ENCODE assay signal across 8 mouse cellular contexts in genomic region chr3:128186278-128186677, GRCm38 (mm10).
DNase-seq lines count a peak whose midpoint lies in the region; ATAC-seq and TF ChIP-seq lines count a peak whose summit lies in the region.

No protein-coding gene starts in this region.

- TF ChIP-seq EP300 in stomach, postnatal 0 days (optimal IDR thresholded peaks at IDR 0.05): no peak

- DNase-seq in cerebellum, postnatal 14 days: peak; percentile 45 to 61
- no peak for DNase-seq in cerebellum, adult 9-11 months
- peak; percentile 77 for DNase-seq in midbrain, embryonic 14.5 days
- DNase-seq in kidney, adult 2 months: peak; percentile 56
- DNase-seq in stomach, postnatal 0 days (ENCODE audit: low spot score): peak; percentile 22
- DNase-seq in gastrocnemius, postnatal 4 days (ENCODE audit: low spot score in 2 of 2): no peak
- DNase-seq in left cerebral cortex, adult 18-20 months (ENCODE audit: low spot score in 2 of 2): no peak

- no peak overlapping the region for H3K4me3 ChIP-seq in midbrain, embryonic 14.5 days (replicated peaks; ENCODE audit: low read depth, low read length)
- H3K4me3 ChIP-seq in midbrain, embryonic 16.5 days (ENCODE audit: low read depth, low read length): no peak overlapping the region
- H3K4me3 ChIP-seq in kidney, adult 2 months (ENCODE audit: insufficient read depth, low read depth, low read length): no peak overlapping the region
- no peak overlapping the region for H3K4me3 ChIP-seq in stomach, postnatal 0 days (ENCODE audit: low read depth, low read length)

- H3K36me3 ChIP-seq in midbrain, embryonic 14.5 days (ENCODE audit: control insufficient read depth, insufficient read depth, low read length): no peaks in the 10 kb centered on the region
- no peaks in the 10 kb centered on the region for H3K36me3 ChIP-seq in midbrain, embryonic 16.5 days (ENCODE audit: control insufficient read depth, insufficient read depth, low read length)
- H3K36me3 ChIP-seq in kidney, adult 2 months (ENCODE audit: control insufficient read depth, insufficient read depth, low read length): no peaks in the 10 kb centered on the region
- H3K36me3 ChIP-seq in stomach, postnatal 0 days (ENCODE audit: control insufficient read depth, insufficient read depth, low read length): no peaks in the 10 kb centered on the region

- no peak overlapping the region for H3K27ac ChIP-seq in midbrain, embryonic 14.5 days (replicated peaks; ENCODE audit: low read depth, low read length)
- no peak overlapping the region for H3K27ac ChIP-seq in midbrain, embryonic 16.5 days (ENCODE audit: low read length)
- no peak overlapping the region for H3K27ac ChIP-seq in kidney, adult 2 months (ENCODE audit: insufficient read depth, low read depth, low read length)
- H3K27ac ChIP-seq in stomach, postnatal 0 days (replicated peaks): no peak overlapping the region

- H3K9me3 ChIP-seq in midbrain, embryonic 14.5 days (ENCODE audit: control insufficient read depth, low read length): no peaks in the 10 kb centered on the region
- no peaks in the 10 kb centered on the region for H3K9me3 ChIP-seq in midbrain, embryonic 16.5 days (replicated peaks; ENCODE audit: control insufficient read depth, low read length, poor library complexity, severe bottlenecking)
- no peaks in the 10 kb centered on the region for H3K9me3 ChIP-seq in stomach, postnatal 0 days (ENCODE audit: control insufficient read depth, low read length)

- no peak overlapping the region for H3K9ac ChIP-seq in midbrain, embryonic 14.5 days (replicated peaks; ENCODE audit: low read length)
- H3K9ac ChIP-seq in midbrain, embryonic 16.5 days (ENCODE audit: low read depth, low read length): no peak overlapping the region
- no peak overlapping the region for H3K9ac ChIP-seq in stomach, postnatal 0 days (ENCODE audit: low read length)

- 15% methylated on average over 4 of the region's 4 CpGs for WGBS in midbrain, embryonic 14.5 days
- 14% methylated on average over 4 of the region's 4 CpGs for WGBS in midbrain, embryonic 16.5 days
- 6% methylated on average over 4 of the region's 4 CpGs for whole genome bisulfite sequencing in kidney, adult 2 months
- WGBS in stomach, postnatal 0 days: 10% methylated on average over 4 of the region's 4 CpGs

- H3K4me2 ChIP-seq in midbrain, embryonic 14.5 days (ENCODE audit: low read length): no peak overlapping the region
- no peak overlapping the region for H3K4me2 ChIP-seq in midbrain, embryonic 16.5 days (ENCODE audit: low read length)
- H3K4me2 ChIP-seq in stomach, postnatal 0 days (replicated peaks; ENCODE audit: low read depth): no peak overlapping the region

- H3K4me1 ChIP-seq in midbrain, embryonic 14.5 days (ENCODE audit: control insufficient read depth, insufficient read depth, low read length): no peaks in the 10 kb centered on the region
- H3K4me1 ChIP-seq in midbrain, embryonic 16.5 days (ENCODE audit: control insufficient read depth, insufficient read depth, low read length): no peaks in the 10 kb centered on the region
- no peaks in the 10 kb centered on the region for H3K4me1 ChIP-seq in kidney, adult 2 months (ENCODE audit: control insufficient read depth, insufficient read depth, low read length)
- H3K4me1 ChIP-seq in stomach, postnatal 0 days (replicated peaks; ENCODE audit: control insufficient read depth, insufficient read depth): no peaks in the 10 kb centered on the region

- no peaks in the 10 kb centered on the region for H3K27me3 ChIP-seq in midbrain, embryonic 14.5 days (ENCODE audit: control insufficient read depth, insufficient read depth, low read length)
- H3K27me3 ChIP-seq in midbrain, embryonic 16.5 days (ENCODE audit: control insufficient read depth, insufficient read depth, low read depth, low read length): no peaks in the 10 kb centered on the region
- H3K27me3 ChIP-seq in kidney, adult 2 months (replicated peaks; ENCODE audit: control insufficient read depth, insufficient read depth, low read length): no peaks in the 10 kb centered on the region
- no peaks in the 10 kb centered on the region for H3K27me3 ChIP-seq in stomach, postnatal 0 days (ENCODE audit: control insufficient read depth, insufficient read depth, low read length)

- no peak; the same call in 1 of the 2 replicates for ATAC-seq in midbrain, embryonic 14.5 days (ENCODE audit: low FRiP score, low TSS enrichment)
- ATAC-seq in midbrain, embryonic 16.5 days: no peak
- no peak for ATAC-seq in stomach, postnatal 0 days (ENCODE audit: low FRiP score, low TSS enrichment)

- TF ChIP-seq POLR2A in kidney, adult 2 months (IDR thresholded peaks at IDR 0.05; ENCODE audit: low read depth, low read length): no peak

- TF ChIP-seq CTCF in kidney, adult 2 months (conservative IDR thresholded peaks at IDR 0.05; ENCODE audit: insufficient read depth, insufficient read length, low read depth, low read length): no peak
- peak; percentile 71 for TF ChIP-seq CTCF in stomach, postnatal 0 days (IDR thresholded peaks at IDR 0.05; ENCODE audit: low read depth)

Comparison
In these comparisons a context has a peak if more than half of its experiments do, and no peak if none do; other contexts are left out.
1. DNase-seq: peak in cerebellum, postnatal 14 days (2 of 2), midbrain, embryonic 14.5 days (single experiment), kidney, adult 2 months (single experiment) and stomach, postnatal 0 days (single experiment); none in cerebellum, adult 9-11 months (single experiment), gastrocnemius, postnatal 4 days (0 of 2) and left cerebral cortex, adult 18-20 months (0 of 2).